Mouse (Mus musculus) left cerebral cortex, adult 8-10 months (tissue): Measurements from ENCODE around the gene Vcl. TPM values are rescaled to one million over a fixed set of nuclear protein-coding genes. Genes with fewer than 3 reads are reported as not detected.

Source experiments
- DNase-seq, 2 experiments: peaks; one replicate each; pipeline ENCODE4 v3.0.0; 2022; ENCODE audit warnings: low spot score in 2 of 2
- total RNA-seq, 4 experiments: library from RNA; stranded (reverse); gene quantifications; 2 replicates each; pipeline ENCODE4 v1.2.4; 2022

The Vcl gene
- 10 to 100 TPM; 21.1 to 23.8 (median 22.5) TPM for total RNA-seq

- DNase-seq, result peak; percentile 97 to 99
Measured at GRCm38 (mm10) chr14:20928848-20929745, at the start of gene Vcl. Gene Vcl (plus strand): TSS chr14:20929398.

- DNase-seq, result no peak
Measured at GRCm38 (mm10) chr14:20884691-20885090, 44.5 kb upstream of the Vcl start.

GRCm38 (mm10) chr14:20885091-20885888 is 43.9 kb upstream of the Vcl start:
- DNase-seq, result no peak

- DNase-seq, result no peak
Measured at GRCm38 (mm10) chr14:20886266-20886665, 42.9 kb upstream of the Vcl start.

- DNase-seq, result no peak
Measured at GRCm38 (mm10) chr14:20887541-20888085, 41.6 kb upstream of the Vcl start.

- DNase-seq, result peak in 1 of 2 experiments; percentile 41
Measured at GRCm38 (mm10) chr14:20891941-20892402, 37.2 kb upstream of the Vcl start.

- no peak for DNase-seq
Measured at GRCm38 (mm10) chr14:20893815-20894214, 35.4 kb upstream of the Vcl start.

- DNase-seq, result no peak
Measured at GRCm38 (mm10) chr14:20901267-20901666, 27.9 kb upstream of the Vcl start.

- no peak for DNase-seq
Measured at GRCm38 (mm10) chr14:20903137-20903536, 26.1 kb upstream of the Vcl start.

- no peak for DNase-seq
Measured at GRCm38 (mm10) chr14:20911811-20912210, 17.4 kb upstream of the Vcl start.

- peak in 1 of 2 experiments; percentile 76 for DNase-seq
Measured at GRCm38 (mm10) chr14:20914415-20914814, 14.8 kb upstream of the Vcl start.

GRCm38 (mm10) chr14:20916625-20917612 is 12.3 kb upstream of the Vcl start:
- DNase-seq, result no peak

- no peak for DNase-seq
Measured at GRCm38 (mm10) chr14:20924071-20924789, 5.0 kb upstream of the Vcl start.

GRCm38 (mm10) chr14:20927470-20928307 is 1.5 kb upstream of the Vcl start:
- no peak for DNase-seq

GRCm38 (mm10) chr14:20928308-20928685 is 901 bp upstream of the Vcl start:
- no peak for DNase-seq

- peak; percentile 14 to 18 for DNase-seq
Measured at GRCm38 (mm10) chr14:20929814-20930434, 726 bp downstream of the Vcl start.

GRCm38 (mm10) chr14:20930481-20931391 is 1.5 kb downstream of the Vcl start:
- no peak for DNase-seq

GRCm38 (mm10) chr14:20938424-20938823 is 9.2 kb downstream of the Vcl start:
- no peak for DNase-seq
